Mouse (Mus musculus) kidney, postnatal 14 days (tissue): ENCODE measurements around the gene Gan.
A peak's percentile ranks its signal among the peaks of the same experiment; 100 is the strongest.

Source experiments
- DNase-seq: peaks from one replicate; pipeline ENCODE4 v3.0.0; 2022; ENCODE audit warnings: mixed read lengths

Gene Gan

DNA sequence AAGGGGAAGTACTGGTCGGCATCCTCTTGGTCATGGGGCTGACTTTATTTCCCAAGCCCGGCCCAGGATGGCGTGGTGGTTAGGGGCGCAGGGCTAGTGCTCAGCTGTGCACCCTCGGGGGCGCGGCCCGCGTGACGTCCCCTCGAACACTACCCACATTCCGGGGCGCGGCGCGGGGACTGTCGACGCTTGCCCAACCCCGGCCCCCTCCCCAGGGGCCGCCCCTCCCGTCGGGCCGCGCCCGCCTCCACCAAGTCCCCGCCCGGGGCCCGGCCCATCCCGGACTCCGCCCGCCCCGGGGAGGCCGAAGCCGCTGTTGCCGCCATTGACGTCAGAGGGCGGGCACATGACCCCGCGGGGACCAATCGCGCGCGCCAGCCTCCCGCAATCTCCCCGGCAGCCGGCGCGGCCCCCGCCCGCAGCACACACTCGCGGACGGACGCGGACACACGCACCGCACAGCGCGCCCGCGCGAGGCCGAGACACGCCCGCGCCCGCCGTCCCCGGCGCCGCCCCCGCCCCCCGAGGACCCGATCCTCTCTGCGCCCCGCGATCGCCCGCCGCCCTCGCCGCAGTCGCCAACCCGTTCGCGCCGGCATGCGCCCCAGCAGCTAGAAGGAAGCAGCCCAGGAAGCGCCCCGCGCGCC is 98.5 kb downstream of the Gan start:
- DNase-seq: peak; percentile 97

DNA sequence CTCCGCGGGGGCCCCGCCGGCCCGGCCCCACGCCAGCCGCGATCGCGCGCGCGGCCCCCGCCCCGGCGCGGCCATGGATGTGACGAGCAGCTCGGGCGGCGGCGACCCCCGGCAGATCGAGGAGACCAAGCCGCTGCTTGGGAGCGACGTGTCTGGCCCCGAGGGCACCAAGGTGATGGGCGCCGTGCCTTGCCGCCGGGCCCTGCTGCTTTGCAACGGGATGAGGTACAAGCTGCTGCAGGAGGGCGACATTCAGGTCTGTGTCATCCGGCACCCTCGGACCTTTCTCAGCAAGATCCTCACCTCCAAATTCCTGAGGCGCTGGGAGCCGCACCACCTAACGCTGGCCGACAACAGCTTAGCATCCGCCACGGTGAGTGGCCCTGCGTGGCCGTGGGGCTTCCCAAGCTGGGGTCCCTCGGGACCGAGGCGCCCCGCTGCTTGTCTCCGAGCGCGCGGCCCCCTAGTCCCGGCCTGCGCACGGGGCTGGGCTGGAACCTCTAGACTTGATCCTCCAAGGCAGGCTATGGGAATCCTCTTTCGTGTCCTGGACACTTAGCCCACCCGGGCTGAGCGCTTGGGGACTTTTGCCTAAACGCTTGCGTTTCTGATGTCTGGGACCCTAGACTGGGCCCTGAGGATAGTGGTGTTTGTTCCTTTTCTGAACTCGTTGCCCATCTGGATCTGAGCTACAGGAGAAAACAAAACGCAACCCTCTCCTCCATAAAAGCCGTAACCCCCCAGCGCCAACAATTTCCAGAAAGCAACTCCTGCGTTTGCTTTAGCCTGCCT is 99.3 kb downstream of the Gan start, which contains the start of gene Cmip:
Gene Cmip, plus strand, starts transcription at position 36 of the 792 bp plus-strand sequence.
- peak; percentile 50 for DNase-seq

DNA sequence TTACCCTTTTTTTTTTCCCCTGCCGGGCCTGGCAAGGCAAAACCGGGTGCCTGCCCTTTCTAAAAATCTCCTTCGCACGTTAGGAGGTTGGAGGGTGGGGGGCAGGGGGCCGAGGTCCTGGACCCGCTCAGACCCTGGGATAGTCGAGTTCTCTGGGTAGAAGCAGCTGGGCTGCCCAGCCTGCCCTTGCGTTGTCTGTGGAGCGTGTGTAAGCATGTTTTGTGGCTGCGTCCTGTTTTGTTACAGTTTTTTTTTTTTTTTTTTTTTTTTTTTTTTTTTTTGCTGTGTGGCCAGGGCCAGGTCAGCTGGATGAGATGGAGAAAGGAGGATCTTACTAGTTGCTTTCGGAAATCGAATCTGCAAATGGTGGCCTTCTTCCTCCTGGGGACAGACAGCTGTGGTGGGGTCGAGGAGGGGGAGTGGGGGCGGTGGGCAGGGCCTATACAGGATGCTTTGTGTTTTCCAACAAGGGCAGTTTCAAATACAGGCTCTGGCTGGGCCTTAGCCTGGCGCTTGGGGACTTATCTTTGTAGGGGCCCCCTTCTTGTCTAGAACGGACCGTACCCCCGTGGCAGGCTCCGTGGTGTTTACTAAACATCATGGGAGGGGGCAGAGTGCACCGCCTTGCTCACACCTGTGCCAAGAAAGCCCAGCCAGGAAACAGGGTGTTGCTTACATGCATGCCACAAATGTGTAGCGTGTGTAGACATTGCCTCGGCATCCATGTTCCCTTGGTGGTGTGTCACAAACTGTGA is 100.1 kb downstream of the Gan start:
- peak; percentile 43 for DNase-seq

DNA sequence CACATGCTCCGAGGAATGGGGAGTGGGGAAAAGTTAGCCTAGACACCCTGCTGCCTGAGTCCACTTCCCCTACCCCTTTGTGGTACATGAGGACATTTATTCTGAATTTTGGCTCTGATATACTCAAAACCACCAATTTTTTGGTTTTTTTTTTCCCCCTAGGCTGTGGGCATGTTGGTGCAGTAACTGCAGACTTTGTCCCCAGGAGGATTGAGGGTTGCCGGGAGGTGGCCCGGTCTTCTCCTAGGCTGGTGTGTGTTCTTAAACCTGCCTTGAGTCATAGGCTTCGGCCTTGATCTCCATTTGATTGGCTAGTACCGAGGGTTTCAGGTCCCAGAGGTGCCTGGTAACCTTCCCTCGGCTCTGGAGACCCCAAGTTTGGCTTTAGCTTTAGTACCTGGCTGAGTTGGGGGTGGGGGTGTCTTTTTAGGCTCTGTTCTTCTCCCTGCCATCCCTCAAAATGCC is 100.7 kb downstream of the Gan start:
- no peak for DNase-seq

DNA sequence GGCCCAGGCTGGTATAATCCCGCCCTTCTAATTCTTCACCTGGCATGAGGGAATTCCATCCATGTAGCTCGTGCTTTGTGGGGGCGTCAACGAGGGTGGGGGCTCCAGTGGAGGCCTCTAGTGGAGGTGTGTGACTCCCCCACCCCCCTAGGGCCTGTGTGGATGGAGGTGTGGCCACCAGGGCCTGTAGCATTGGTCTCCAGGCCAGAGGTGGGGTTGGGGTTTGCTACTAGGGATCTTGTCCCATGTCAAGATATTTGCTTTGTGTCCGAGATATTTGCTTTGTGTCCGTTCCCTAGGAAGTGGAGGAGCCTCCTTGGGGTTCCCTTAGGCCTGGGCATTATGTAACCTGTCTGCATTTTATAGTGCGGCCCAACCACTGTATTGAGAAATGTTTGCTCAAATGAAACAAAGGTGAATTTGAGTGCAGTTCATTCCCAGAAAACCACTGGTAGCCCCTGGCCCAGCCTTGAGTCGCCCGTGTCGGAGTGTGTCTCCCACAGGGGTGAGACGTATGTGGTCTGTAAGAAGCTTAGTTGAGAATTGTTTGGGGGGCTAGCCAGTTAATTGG is 101.6 kb downstream of the Gan start:
- peak; percentile 72 for DNase-seq

DNA sequence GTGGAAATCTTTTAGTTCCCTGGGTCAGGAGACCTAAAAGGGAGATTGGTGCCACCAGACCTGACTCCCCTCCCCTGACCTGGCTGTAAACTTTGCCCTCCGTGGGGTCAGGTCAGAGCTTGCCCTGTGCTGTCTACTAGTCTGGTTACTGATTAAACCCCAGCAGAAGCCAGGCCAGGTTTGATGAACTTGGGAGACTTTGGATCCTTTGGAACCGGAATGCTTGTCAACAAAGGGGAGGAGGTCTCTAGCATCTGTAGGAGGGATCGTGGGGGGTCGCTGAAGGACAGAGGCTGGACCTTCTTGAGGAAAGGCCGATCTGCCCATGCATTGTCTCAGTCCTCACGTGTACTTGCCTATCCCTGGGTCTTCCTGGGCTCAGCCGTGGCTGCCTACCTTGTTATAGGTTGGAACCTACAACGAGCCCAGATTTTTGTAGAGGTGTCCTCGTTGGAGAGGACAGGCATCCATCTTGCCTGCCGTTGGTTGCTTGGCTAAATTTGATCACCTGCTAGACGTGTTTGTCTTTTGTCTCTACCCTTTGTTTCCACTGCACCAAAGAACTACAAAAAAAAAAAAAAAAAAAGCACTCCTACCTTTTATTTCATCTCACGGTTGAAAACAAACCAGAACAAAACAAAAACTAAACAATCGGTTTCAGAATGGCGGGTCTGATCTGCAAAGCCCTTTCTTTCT is 102.4 kb downstream of the Gan start:
- peak; percentile 86 for DNase-seq

DNA sequence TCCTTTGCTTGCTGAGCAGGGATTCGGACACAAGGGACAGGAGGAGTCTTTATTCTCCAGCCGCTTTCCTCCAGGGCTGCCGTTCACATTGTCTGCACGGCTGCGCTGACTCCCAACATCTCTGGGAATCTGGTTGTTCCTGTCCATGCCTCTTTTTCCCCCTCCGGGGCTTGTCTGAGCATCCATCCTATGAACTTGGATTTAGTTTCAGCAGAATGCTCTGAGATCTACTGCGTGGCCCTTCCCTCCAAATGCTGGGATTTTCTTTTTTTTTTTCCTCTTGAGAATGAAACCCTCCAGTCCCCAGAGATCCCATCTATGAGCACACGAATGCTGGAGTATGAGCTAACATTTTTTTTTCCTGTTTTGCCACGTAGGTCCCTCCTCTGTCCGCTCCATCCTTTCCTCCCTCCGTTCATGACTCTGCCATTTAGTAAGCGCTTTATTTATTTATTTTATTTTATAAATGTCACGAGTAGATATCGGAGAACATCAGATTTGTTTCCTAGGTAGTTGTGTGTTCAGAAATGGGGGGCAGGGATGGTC is 103.1 kb downstream of the Gan start:
- DNase-seq: no peak

DNA sequence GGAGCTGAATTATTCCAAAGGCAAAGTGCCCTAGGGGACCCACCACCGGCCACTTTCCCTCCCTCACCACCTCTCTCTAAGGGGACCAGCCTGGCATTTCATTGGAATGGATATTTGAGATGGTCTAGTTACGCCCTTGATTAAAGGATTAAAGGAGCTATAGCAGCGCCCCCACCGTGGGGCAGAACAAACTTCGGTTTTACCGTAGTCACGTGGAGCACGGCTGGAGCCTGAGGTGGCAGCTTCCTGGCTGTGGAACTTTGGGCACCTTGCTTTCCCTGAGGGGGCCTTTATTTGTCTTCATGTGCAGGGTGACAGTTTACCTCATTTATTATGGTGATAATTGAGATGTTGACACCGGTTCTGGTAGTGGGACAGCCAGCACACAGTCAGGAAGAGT is 103.8 kb downstream of the Gan start:
- DNase-seq: no peak

DNA sequence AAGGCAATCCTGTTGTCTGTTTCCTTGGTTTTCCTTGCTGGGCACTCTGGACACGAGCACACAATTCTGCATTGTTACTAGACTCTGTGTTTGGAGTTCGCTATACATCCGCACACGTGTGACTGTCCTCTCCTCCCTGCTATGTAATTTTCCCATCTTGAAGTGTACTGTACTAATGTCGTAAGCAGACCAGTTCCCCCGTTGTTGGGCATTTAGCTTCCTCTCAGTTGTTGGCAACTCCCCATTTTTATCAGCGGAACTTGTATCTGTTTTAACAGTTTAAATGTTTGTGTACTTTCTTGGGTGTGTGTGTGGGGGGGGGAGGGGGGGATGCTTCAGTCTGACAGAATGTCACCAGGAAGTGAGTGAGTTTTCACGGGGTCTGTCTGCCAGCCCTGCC is 104.8 kb downstream of the Gan start:
- no peak for DNase-seq

DNA sequence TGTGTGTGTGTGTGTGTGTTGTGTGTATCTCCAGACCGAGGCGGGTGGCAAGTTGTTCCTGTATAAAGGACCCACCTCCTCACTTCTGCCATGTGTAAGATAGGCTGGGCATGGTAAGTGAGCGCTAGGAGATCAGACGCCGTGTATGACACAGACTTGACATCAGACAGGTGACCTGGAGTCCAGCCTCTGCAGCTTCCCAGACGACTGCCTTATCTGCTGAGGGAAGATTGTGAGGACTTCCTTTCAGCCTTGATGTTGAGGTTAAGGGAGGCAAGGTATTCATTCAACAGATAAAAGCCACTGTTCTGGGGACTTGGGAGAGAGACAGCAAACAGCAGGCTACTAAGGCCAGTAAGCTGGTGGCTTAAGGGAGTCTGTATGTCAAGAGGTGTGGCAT is 105.5 kb downstream of the Gan start:
- no peak for DNase-seq

DNA sequence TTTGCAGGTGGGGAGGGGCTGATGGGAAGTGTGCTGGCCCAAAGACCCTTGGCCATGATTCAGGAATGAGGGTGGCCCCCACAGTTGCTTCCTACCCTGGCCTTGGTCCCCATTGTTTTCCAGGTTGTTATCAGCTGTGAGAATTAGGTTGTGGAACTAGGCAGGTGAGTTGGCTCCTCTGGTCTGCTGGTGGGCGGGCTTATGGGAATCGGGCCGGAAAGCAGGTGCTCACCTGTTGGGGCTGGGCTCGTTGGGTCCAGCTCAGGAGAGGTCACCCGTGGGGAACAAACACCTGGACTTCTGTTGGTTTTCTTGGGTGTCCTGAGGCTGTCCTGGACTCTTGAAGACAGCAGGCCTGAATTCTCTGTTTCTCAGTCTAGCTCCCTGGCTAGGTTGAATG is 107.1 kb downstream of the Gan start:
- no peak for DNase-seq
